8 mouse cellular contexts compared by ENCODE assay signal in genomic region chr6:50596301-50597211, GRCm38 (mm10). TPM values are rescaled to one million over a fixed set of nuclear protein-coding genes. Genes with fewer than 3 reads are reported as not detected.
DNase-seq lines count a peak whose midpoint lies in the region; ATAC-seq and TF ChIP-seq lines count a peak whose summit lies in the region.

Gene 4921507P07Rik (minus strand): TSS chr6:50596632.

- peak; percentile 94 for ATAC-seq in megakaryocyte, adult 5-6 weeks (ENCODE audit: poor library complexity, severe bottlenecking)

- peak within 1 kb of the TSS; percentile 36 for H3K27ac ChIP-seq in left cerebral cortex, adult 2 months

- peak; percentile 68 for TF ChIP-seq CTCF in left cerebral cortex, adult 2 months (IDR thresholded peaks at IDR 0.05)

- H3K4me3 ChIP-seq in left cerebral cortex, adult 2 months, result peak within 1 kb of the TSS; percentile 84

- peak; percentile 97 to 99 for DNase-seq in adrenal gland, adult (ENCODE audit: inconsistent age in 2 of 2, low spot score in 1 of 2)
- peak; percentile 96 for DNase-seq in embryo, embryonic 10 days (ENCODE audit: low spot score)
- DNase-seq in gastrocnemius, adult 8-10 months (ENCODE audit: low spot score in 2 of 2), result peak; percentile 94
- peak; percentile 81 for DNase-seq in hindlimb bud, embryonic 11.5 days (ENCODE audit: extremely low spot score, low read depth, low spot score)
- peak; percentile 84 to 86 for DNase-seq in left cerebral cortex, adult 2 months (ENCODE audit: extremely low spot score in 1 of 2, low spot score in 2 of 2)
- DNase-seq in right cerebral cortex, adult 18-20 months, result peak; percentile 91
- DNase-seq in urinary bladder, adult 2 months (ENCODE audit: low spot score), result peak; percentile 83

- intact Hi-C loops in left cerebral cortex, adult 2 months (cut with DNase I), result no loop called here

RNA-seq across cellular contexts. Expression of gene 4921507P07Rik, which starts in this region (rescaled TPM):
- total RNA-seq in gastrocnemius, adult 8-10 months (2022), result under 1 TPM; 0.49 to 0.78 (median 0.63) TPM
- under 1 TPM; 0.42 to 0.57 TPM for total RNA-seq in left cerebral cortex, adult 2 months (2021)
- total RNA-seq in megakaryocyte, adult 5-6 weeks (2015), result 1.4 and 2.1 TPM in 2 replicates
- total RNA-seq in megakaryocyte, adult 5-6 weeks (2017), result 0.33 and 0.81 TPM in 2 replicates
- 3.6 and 4.4 TPM in 2 replicates for polyA plus RNA-seq in urinary bladder, adult 2 months (2012; rRNA removed)

Comparison
In these comparisons a context has a peak if more than half of its experiments do, and no peak if none do; other contexts are left out.
1. Peak in every context shown above with its lines: DNase-seq, ATAC-seq, H3K4me3 ChIP-seq and H3K27ac ChIP-seq.
2. Peak in DNase-seq in gastrocnemius, adult 8-10 months; RNA of the gene not detected or under 1 TPM.
3. Peak in DNase-seq, H3K4me3 ChIP-seq and H3K27ac ChIP-seq in left cerebral cortex, adult 2 months; RNA of the gene not detected or under 1 TPM.